Mouse (Mus musculus) liver, embryonic 14.5 days (tissue): Measurements from ENCODE around the gene Tmem270. TPM values are rescaled to one million over a fixed set of nuclear protein-coding genes. Genes with fewer than 3 reads are reported as not detected.

Experiments
- ATAC-seq: fragments of 200-750 bp; cut with Nextera tagmentation; 2 replicates; pipeline ENCODE4 v1.8.0; 2017; ENCODE audit warnings: moderate number of reproducible peaks, mild to moderate bottlenecking, moderate library complexity; ENCODE audit not compliant: insufficient read depth
- DNase-seq, 3 experiments: peaks; one replicate each; pipeline ENCODE4 v3.0.0-alpha.2; 2012 to 2013; ENCODE audit warnings: low read depth in 3 of 3, low spot score in 3 of 3
- H3K27ac ChIP-seq: fragments of 300-500 bp; sonication (generic); 2 replicates; pipeline ENCODE4 v1.5.1; 2014; ENCODE audit warnings: moderate library complexity, mild to moderate bottlenecking, control low read depth, inconsistent platforms
- H3K27me3 ChIP-seq: fragments of 300-500 bp; sonication (generic); 2 replicates; pipeline ENCODE4 v1.6.1; 2014; ENCODE audit warnings: mild to moderate bottlenecking, low read length, moderate library complexity; ENCODE audit not compliant: control insufficient read depth, insufficient read depth
- H3K36me3 ChIP-seq: fragments of 300-500 bp; sonication (generic); replicated peaks from 2 replicates; pipeline ENCODE4 v1.6.1; 2014; ENCODE audit warnings: low read depth; ENCODE audit not compliant: control insufficient read depth, insufficient read depth
- H3K4me1 ChIP-seq, 2 experiments: fragments of 200-500 bp in 1 of 2; fragments of 300-500 bp in 1 of 2; sonication (generic) in 1 of 2; replicated peaks; 2 replicates each; pipeline ENCODE4 v1.6.1; 2012 to 2014; ENCODE audit warnings: antibody characterized with exemption in 1 of 2, inconsistent platforms in 1 of 2, low read length in 1 of 2; ENCODE audit not compliant: control insufficient read depth in 2 of 2, insufficient read depth in 2 of 2
- H3K4me2 ChIP-seq: fragments of 300-500 bp; sonication (generic); 2 replicates; pipeline ENCODE4 v1.6.1; 2014; ENCODE audit warnings: low read depth, mild to moderate bottlenecking, control low read depth, moderate library complexity
- H3K4me3 ChIP-seq, 2 experiments: fragments of 200-500 bp in 1 of 2; fragments of 300-500 bp in 1 of 2; sonication (generic) in 1 of 2; 2 replicates each; pipeline ENCODE4 v1.5.1; 2012 to 2014; ENCODE audit warnings: low read depth in 2 of 2, low read length in 2 of 2, mild to moderate bottlenecking in 2 of 2, control low read depth in 1 of 2, inconsistent platforms in 1 of 2, moderate library complexity in 1 of 2; ENCODE audit not compliant: insufficient read depth in 1 of 2
- H3K9ac ChIP-seq: fragments of 300-500 bp; sonication (generic); replicated peaks from 2 replicates; pipeline ENCODE4 v1.6.1; 2014; ENCODE audit warnings: mild to moderate bottlenecking, control low read depth, moderate library complexity
- H3K9me3 ChIP-seq: fragments of 300-500 bp; sonication (generic); 2 replicates; pipeline ENCODE4 v1.6.1; 2016; ENCODE audit warnings: low read length, mixed read lengths; ENCODE audit not compliant: control insufficient read depth
- CTCF ChIP-seq: IDR thresholded peaks from 2 replicates; pipeline ENCODE4 v1.5.1; 2016; ENCODE audit warnings: antibody characterized with exemption, low read depth, control low read depth
- EP300 ChIP-seq: IDR thresholded peaks from 2 replicates; pipeline ENCODE4 v1.6.1; 2016; ENCODE audit warnings: antibody characterized with exemption, low read depth
- WGBS: fragments of 180-500 bp; shearing (Covaris S2); extraction: QIAGEN DNeasy Blood & Tissue Kit; methylation state at CpG from one replicate; pipeline ENCODE4 v1.1.7; 2014; ENCODE audit not compliant: insufficient replicate concordance; 5-methylcytosine and 5-hydroxymethylcytosine counted together
- polyA plus RNA-seq, 2 experiments: library from polyadenylated mRNA; depleted of rRNA in 1 of 2; stranded (reverse) in 1 of 2; unstranded in 1 of 2; fragments of >200 nt; fragmentation: Nextera tagmentation in 1 of 2; extraction: Ambion mirVana in 1 of 2; gene quantifications; 2 replicates each; pipeline versions ENCODE4 v1.2.1 to v1.2.3; 2012 to 2014

Gene Tmem270
- polyA plus RNA-seq, 2 experiments, result 0.04 TPM; not detected in 1

GRCm38 (mm10) chr5:134913352-134913751 is 6.8 kb upstream of the Tmem270 start:
- no peak for DNase-seq
- ATAC-seq, result peak; percentile 50
- no peak for TF ChIP-seq EP300
- no peak for TF ChIP-seq CTCF
- peaks cover 3% of the 10 kb centered on the region; the same call in 1 of the 2 replicates for H3K36me3 ChIP-seq
- peak overlapping the region; percentile 82 for H3K4me2 ChIP-seq
- H3K9me3 ChIP-seq, result peaks cover 2% of the 10 kb centered on the region
- no peaks in the 10 kb centered on the region for H3K27me3 ChIP-seq
- peak overlapping the region; percentile 100 for H3K9ac ChIP-seq
- WGBS, result 26% methylated on average over 3 of the region's 3 CpGs
- H3K4me1 ChIP-seq, result peaks cover 21 to 29% of the 10 kb centered on the region in 2 experiments
- peak overlapping the region; percentile 95 for H3K27ac ChIP-seq
- peak overlapping the region; percentile 89 for H3K4me3 ChIP-seq

- peak overlapping the region; percentile 82 for H3K4me2 ChIP-seq
- H3K36me3 ChIP-seq, result peaks cover 3% of the 10 kb centered on the region; the same call in 1 of the 2 replicates
- ATAC-seq (no peak), DNase-seq (no peak)
- no peaks in the 10 kb centered on the region for H3K9me3 ChIP-seq
- H3K4me3 ChIP-seq, result peak overlapping the region; percentile 24 to 89; a peak in 2 of 4 replicates
- H3K4me1 ChIP-seq, result peaks cover 15 to 19% of the 10 kb centered on the region in 2 experiments
- WGBS, result 91% methylated on average over 2 of the region's 2 CpGs
- peak overlapping the region; percentile 44 for H3K27ac ChIP-seq
- peak overlapping the region; percentile 34 for H3K9ac ChIP-seq
- TF ChIP-seq EP300 (no peak), CTCF (no peak)
- no peaks in the 10 kb centered on the region for H3K27me3 ChIP-seq
These were observed 5.4 kb upstream of the Tmem270 start for GRCm38 (mm10) chr5:134911901-134912300.

- ATAC-seq, result peak; percentile 82
- no peak overlapping the region for H3K4me2 ChIP-seq
- no peak overlapping the region for H3K4me3 ChIP-seq
- DNase-seq, result peak; percentile 79 to 80 (median 80)
- peaks cover 2% of the 10 kb centered on the region; the same call in 1 of the 2 replicates for H3K36me3 ChIP-seq
- H3K27ac ChIP-seq, result no peak overlapping the region
- no peaks in the 10 kb centered on the region for H3K27me3 ChIP-seq
- 0% methylated on average over 13 of the region's 13 CpGs for WGBS
- H3K9ac ChIP-seq, result no peak overlapping the region
- peaks cover 2% of the 10 kb centered on the region in 2 experiments; a peak in 2 of 4 replicates for H3K4me1 ChIP-seq
- 0 out of 2 replicates have a peak, but pooled peaks have one; percentile 24 for TF ChIP-seq EP300
- peak; percentile 100 for TF ChIP-seq CTCF
- H3K9me3 ChIP-seq, result no peaks in the 10 kb centered on the region
These were observed 602 bp upstream of the Tmem270 start for GRCm38 (mm10) chr5:134907135-134907534.

GRCm38 (mm10) chr5:134901644-134902027 is 4.9 kb downstream of the Tmem270 start:
- no peak overlapping the region for H3K4me3 ChIP-seq
- WGBS, result 54% methylated on average over 8 of the region's 8 CpGs
- no peak for TF ChIP-seq EP300
- no peaks in the 10 kb centered on the region for H3K36me3 ChIP-seq
- H3K4me2 ChIP-seq, result no peak overlapping the region
- ATAC-seq (no peak), DNase-seq (no peak)
- no peak overlapping the region for H3K9ac ChIP-seq
- H3K27ac ChIP-seq, result no peak overlapping the region
- H3K27me3 ChIP-seq, result no peaks in the 10 kb centered on the region; the same call in 1 of the 2 replicates
- H3K4me1 ChIP-seq, result no peaks in the 10 kb centered on the region
- no peaks in the 10 kb centered on the region for H3K9me3 ChIP-seq

- no peak overlapping the region for H3K27ac ChIP-seq
- H3K27me3 ChIP-seq, result no peaks in the 10 kb centered on the region; the same call in 1 of the 2 replicates
- no peak overlapping the region for H3K4me3 ChIP-seq
- no peaks in the 10 kb centered on the region for H3K36me3 ChIP-seq
- H3K9me3 ChIP-seq, result no peaks in the 10 kb centered on the region
- H3K4me2 ChIP-seq, result no peak overlapping the region
- TF ChIP-seq CTCF, result peak; percentile 22; the same call in 1 of the 2 replicates
- TF ChIP-seq EP300, result no peak
- DNase-seq, result no peak
- 41% methylated on average over 12 of the region's 12 CpGs for WGBS
- no peaks in the 10 kb centered on the region for H3K4me1 ChIP-seq
- no peak for ATAC-seq
- H3K9ac ChIP-seq, result no peak overlapping the region
These were observed 5.4 kb downstream of the Tmem270 start for GRCm38 (mm10) chr5:134901012-134901643.
